Mouse (Mus musculus) liver, adult 2 months (tissue): Measurements from ENCODE around the gene Arhgef25.

Experiments used
- CTCF ChIP-seq: fragments of 200-500 bp; IDR thresholded peaks from 2 replicates; pipeline ENCODE4 v1.5.1; 2011; ENCODE audit warnings: low read depth, low read length, control low read depth
- POLR2A ChIP-seq: fragments of 200-500 bp; IDR thresholded peaks from 2 replicates; pipeline ENCODE4 v1.6.1; 2011; ENCODE audit warnings: low read length, control low read depth; ENCODE audit not compliant: insufficient read depth; ENCODE audit errors: extremely low read depth

- TF ChIP-seq CTCF (no peak), POLR2A (no peak)
These were observed 33.4 kb downstream of the Arhgef25 start for GRCm38 (mm10) chr10:127156511-127156910.
